Mouse (Mus musculus) bone marrow macrophage, adult 2 months (primary cell): ENCODE measurements around the gene Alkbh2.

Experiments used
- CTCF ChIP-seq: IDR thresholded peaks from 2 replicates; pipeline ENCODE4 v1.5.1; 2012; ENCODE audit warnings: low read depth, mild to moderate bottlenecking, low read length, moderate library complexity
- POLR2A ChIP-seq: IDR thresholded peaks from 2 replicates; pipeline ENCODE4 v1.6.1; 2012; ENCODE audit warnings: mild to moderate bottlenecking, low read depth, low read length, borderline replicate concordance

DNA sequence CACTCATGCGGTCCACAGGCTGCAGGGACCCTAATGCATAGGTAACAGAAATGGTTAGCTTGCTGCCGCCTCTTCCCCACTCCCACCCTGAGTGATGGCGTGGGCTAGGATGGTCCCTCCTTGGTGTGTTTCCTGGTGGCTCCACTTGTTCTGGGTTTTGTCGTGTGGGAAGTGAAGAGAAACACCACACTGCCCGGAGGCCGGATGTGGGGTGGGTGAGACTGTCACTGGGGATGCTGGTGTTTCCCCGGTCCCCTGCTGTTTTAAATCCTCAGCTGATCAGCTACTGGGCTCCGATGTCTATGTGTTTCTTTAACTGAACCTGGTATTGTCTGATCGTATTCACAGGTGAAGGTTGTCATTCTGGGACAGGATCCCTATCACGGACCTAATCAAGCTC, 7.5 kb upstream of the Alkbh2 start:
- no peak for TF ChIP-seq CTCF
- no peak for TF ChIP-seq POLR2A
